Mouse (Mus musculus) neural tube, embryonic 13.5 days (tissue): ENCODE results near the gene Cuedc1. TPM values are rescaled to one million over a fixed set of nuclear protein-coding genes. Genes with fewer than 3 reads are reported as not detected.
A peak's percentile ranks its signal among the peaks of the same experiment; 100 is the strongest.

Experiments used
- ATAC-seq: fragments of 200-750 bp; cut with Nextera tagmentation; 2 replicates; pipeline ENCODE4 v1.8.0; 2017; ENCODE audit warnings: low read depth, mild to moderate bottlenecking, moderate TSS enrichment, moderate library complexity
- H3K27ac ChIP-seq: fragments of 300-500 bp; sonication (generic); replicated peaks from 2 replicates; pipeline ENCODE4 v1.5.1; 2015; ENCODE audit warnings: moderate library complexity, mild to moderate bottlenecking, inconsistent platforms
- H3K27me3 ChIP-seq: fragments of 300-500 bp; sonication (generic); 2 replicates; pipeline ENCODE4 v1.6.1; 2015; ENCODE audit warnings: mild to moderate bottlenecking, inconsistent platforms
- H3K36me3 ChIP-seq: fragments of 300-500 bp; sonication (generic); 2 replicates; pipeline ENCODE4 v1.6.1; 2015; ENCODE audit warnings: mild to moderate bottlenecking, inconsistent platforms
- H3K4me1 ChIP-seq: fragments of 300-500 bp; sonication (generic); replicated peaks from 2 replicates; pipeline ENCODE4 v1.6.1; 2015; ENCODE audit warnings: inconsistent platforms
- H3K4me2 ChIP-seq: fragments of 300-500 bp; sonication (generic); 2 replicates; pipeline ENCODE4 v1.6.1; 2015; ENCODE audit warnings: inconsistent platforms, mild to moderate bottlenecking, moderate library complexity
- H3K4me3 ChIP-seq: fragments of 300-500 bp; sonication (generic); 2 replicates; pipeline ENCODE4 v1.5.1; 2015; ENCODE audit warnings: mild to moderate bottlenecking, inconsistent platforms
- H3K9ac ChIP-seq: fragments of 300-500 bp; sonication (generic); 2 replicates; pipeline ENCODE4 v1.6.1; 2015; ENCODE audit warnings: moderate library complexity, mild to moderate bottlenecking, inconsistent platforms
- H3K9me3 ChIP-seq: fragments of 300-500 bp; sonication (generic); 2 replicates; pipeline ENCODE4 v1.6.1; 2016; ENCODE audit warnings: inconsistent platforms
- WGBS: fragments of 180-500 bp; shearing (Covaris S2); methylation state at CpG from one replicate; pipeline ENCODE4 v1.1.7; 2015; 5-methylcytosine and 5-hydroxymethylcytosine counted together
- polyA plus RNA-seq: library from polyadenylated mRNA; unstranded; fragments of >200 nt; fragmentation: Nextera tagmentation; extraction: Ambion mirVana; gene quantifications from 2 replicates; pipeline ENCODE4 v1.2.1, GENCODE M21; 2015

Cuedc1 gene
- polyA plus RNA-seq, 1 experiment from 2014 or later = 51.3 TPM

DNA sequence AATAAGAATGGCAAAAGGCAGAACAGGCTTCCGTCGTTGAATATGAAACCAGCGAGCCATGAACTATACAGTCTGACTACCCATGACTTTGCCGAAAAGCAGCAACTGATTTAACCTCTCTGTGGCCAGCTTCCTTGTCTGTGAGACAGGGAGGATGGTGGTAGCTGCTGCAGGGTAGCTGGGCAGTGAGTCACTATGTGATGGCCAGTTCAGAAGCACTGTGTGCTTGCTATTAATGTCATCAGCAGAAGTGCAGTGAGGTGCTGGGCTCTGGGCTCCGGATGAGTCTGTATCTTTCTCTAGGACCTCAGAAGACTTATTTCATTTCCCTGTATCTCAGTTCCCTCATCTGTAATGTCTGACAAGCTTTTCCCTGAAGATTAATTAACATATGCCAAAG, 7.6 kb upstream of the Cuedc1 start:
- H3K4me1 ChIP-seq = peaks cover 21% of the 10 kb centered on the region
- H3K27me3 ChIP-seq = no peaks in the 10 kb centered on the region
- no peak overlapping the region for H3K9ac ChIP-seq
- no peak overlapping the region for H3K4me2 ChIP-seq
- H3K36me3 ChIP-seq = no peaks in the 10 kb centered on the region
- H3K27ac ChIP-seq = no peak overlapping the region
- WGBS = 71% methylated on average over 5 of the region's 5 CpGs
- no peak overlapping the region for H3K4me3 ChIP-seq
- no peaks in the 10 kb centered on the region for H3K9me3 ChIP-seq
- no peak for ATAC-seq

DNA sequence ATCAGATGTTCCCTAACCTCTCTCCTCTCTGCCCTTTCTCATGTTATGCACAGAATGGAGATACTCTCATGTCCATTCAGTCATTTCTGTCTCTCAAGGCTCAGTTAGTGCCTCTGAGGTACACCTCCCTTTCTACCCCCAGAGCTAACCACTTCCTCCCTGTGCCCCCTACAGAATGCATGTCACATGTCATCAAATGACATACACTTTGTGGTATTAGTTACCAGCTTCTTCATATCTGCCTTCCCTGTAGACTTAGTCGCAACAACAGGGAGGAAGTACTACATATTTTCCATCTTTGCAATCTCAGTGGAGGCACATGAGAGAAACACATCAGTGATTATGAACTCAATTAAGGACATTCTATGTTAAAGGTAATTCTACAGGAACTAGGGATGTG, 5.9 kb upstream of the Cuedc1 start:
- WGBS = 95% methylated on average over 1 of the region's 1 CpGs
- Histone ChIP-seq H3K4me2 (no peak overlapping the region), H3K36me3 (no peaks in the 10 kb centered on the region), H3K27ac (no peak overlapping the region), H3K4me3 (no peak overlapping the region), H3K9me3 (no peaks in the 10 kb centered on the region), H3K27me3 (no peaks in the 10 kb centered on the region), H3K9ac (no peak overlapping the region), H3K4me1 (peaks cover 11% of the 10 kb centered on the region)
- ATAC-seq = no peak

DNA sequence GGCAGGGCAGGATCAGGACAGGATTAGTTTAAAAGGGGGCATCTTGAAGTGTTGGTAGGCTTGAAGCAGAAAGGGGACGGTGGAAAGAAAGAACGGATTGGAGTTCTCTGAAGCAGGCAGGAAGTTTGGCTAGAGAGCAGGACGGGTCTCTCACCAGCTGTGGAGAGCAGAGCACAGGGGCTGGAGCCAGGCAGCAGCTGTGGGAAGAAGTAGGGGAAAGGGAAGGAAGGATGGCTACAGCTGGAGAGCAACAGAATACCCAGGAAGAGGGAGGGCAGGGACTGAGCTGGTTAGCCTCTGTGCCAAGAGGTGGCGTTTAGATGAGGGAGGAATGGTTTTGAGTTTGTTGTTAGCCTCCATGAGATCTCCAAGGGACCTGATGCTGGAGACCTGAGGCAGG, 685 bp upstream of the Cuedc1 start:
- Histone ChIP-seq H3K4me2 (peak overlapping the region; percentile 78), H3K4me3 (no peak overlapping the region), H3K27me3 (no peaks in the 10 kb centered on the region), H3K9ac (no peak overlapping the region; the same call in none of the 2 replicates), H3K9me3 (no peaks in the 10 kb centered on the region), H3K36me3 (no peaks in the 10 kb centered on the region), H3K4me1 (peaks cover 45% of the 10 kb centered on the region), H3K27ac (peak overlapping the region; percentile 3; the same call in 1 of the 2 replicates)
- ATAC-seq = no peak
- WGBS = 27% methylated on average over 4 of the region's 4 CpGs

- H3K9ac ChIP-seq = peak overlapping the region; percentile 99
- under 1% methylated on average over 92 of the region's 95 CpGs for WGBS
- peaks cover 45% of the 10 kb centered on the region for H3K4me1 ChIP-seq
- ATAC-seq = peak; percentile 80
- H3K36me3 ChIP-seq = no peaks in the 10 kb centered on the region
- no peaks in the 10 kb centered on the region for H3K9me3 ChIP-seq
- peak overlapping the region; percentile 91 for H3K4me3 ChIP-seq
- no peaks in the 10 kb centered on the region for H3K27me3 ChIP-seq
- peak overlapping the region; percentile 95 for H3K27ac ChIP-seq
- peak overlapping the region; percentile 78 for H3K4me2 ChIP-seq
Measured at GRCm38 (mm10) chr11:88098787-88099598, 1.1 kb downstream of the Cuedc1 start.

GRCm38 (mm10) chr11:88099599-88100023, 1.8 kb downstream of the Cuedc1 start:
- H3K27ac ChIP-seq = peak overlapping the region; percentile 95
- WGBS = 0% methylated on average over 37 of the region's 38 CpGs
- H3K9ac ChIP-seq = peak overlapping the region; percentile 99
- H3K4me2 ChIP-seq = peak overlapping the region; percentile 78
- no peaks in the 10 kb centered on the region for H3K27me3 ChIP-seq
- H3K9me3 ChIP-seq = no peaks in the 10 kb centered on the region
- ATAC-seq = peak; percentile 65
- peaks cover 45% of the 10 kb centered on the region for H3K4me1 ChIP-seq
- H3K4me3 ChIP-seq = peak overlapping the region; percentile 91
- no peaks in the 10 kb centered on the region for H3K36me3 ChIP-seq

DNA sequence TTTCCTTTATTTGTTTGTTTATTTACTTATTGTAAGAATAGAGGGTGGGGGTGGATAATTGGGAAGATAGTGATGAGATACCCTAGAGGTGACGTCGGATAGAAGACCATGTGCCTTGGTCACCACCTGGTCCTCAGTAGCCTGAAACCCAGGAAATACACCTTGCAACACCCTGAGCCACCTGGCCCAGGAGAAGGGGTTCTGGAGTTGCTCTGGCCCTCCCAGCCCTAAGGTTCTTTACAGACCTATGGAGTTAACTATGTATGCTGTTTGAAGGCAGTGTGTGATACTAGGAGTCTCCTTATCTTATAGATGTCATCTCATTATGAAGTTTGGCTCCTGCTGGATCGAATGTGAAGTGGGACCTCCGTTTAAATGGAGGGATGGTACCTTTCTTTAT, 2.3 kb downstream of the Cuedc1 start:
- peak overlapping the region; percentile 99 for H3K9ac ChIP-seq
- no peak for ATAC-seq
- H3K27me3 ChIP-seq = no peaks in the 10 kb centered on the region
- no peak overlapping the region for H3K27ac ChIP-seq
- WGBS = 34% methylated on average over 4 of the region's 4 CpGs
- H3K4me2 ChIP-seq = peak overlapping the region; percentile 78
- peak overlapping the region; percentile 91 for H3K4me3 ChIP-seq
- H3K9me3 ChIP-seq = no peaks in the 10 kb centered on the region
- H3K4me1 ChIP-seq = peaks cover 45% of the 10 kb centered on the region
- H3K36me3 ChIP-seq = no peaks in the 10 kb centered on the region

- WGBS = 90% methylated on average over 19 of the region's 19 CpGs
- no peak for ATAC-seq
- H3K4me3 ChIP-seq = no peak overlapping the region
- H3K9ac ChIP-seq = no peak overlapping the region
- H3K4me2 ChIP-seq = no peak overlapping the region
- no peaks in the 10 kb centered on the region for H3K9me3 ChIP-seq
- H3K4me1 ChIP-seq = peaks cover 55% of the 10 kb centered on the region
- no peaks in the 10 kb centered on the region for H3K36me3 ChIP-seq
- H3K27me3 ChIP-seq = no peaks in the 10 kb centered on the region
- no peak overlapping the region for H3K27ac ChIP-seq
Measured at GRCm38 (mm10) chr11:88103214-88103941, 5.5 kb downstream of the Cuedc1 start.

DNA sequence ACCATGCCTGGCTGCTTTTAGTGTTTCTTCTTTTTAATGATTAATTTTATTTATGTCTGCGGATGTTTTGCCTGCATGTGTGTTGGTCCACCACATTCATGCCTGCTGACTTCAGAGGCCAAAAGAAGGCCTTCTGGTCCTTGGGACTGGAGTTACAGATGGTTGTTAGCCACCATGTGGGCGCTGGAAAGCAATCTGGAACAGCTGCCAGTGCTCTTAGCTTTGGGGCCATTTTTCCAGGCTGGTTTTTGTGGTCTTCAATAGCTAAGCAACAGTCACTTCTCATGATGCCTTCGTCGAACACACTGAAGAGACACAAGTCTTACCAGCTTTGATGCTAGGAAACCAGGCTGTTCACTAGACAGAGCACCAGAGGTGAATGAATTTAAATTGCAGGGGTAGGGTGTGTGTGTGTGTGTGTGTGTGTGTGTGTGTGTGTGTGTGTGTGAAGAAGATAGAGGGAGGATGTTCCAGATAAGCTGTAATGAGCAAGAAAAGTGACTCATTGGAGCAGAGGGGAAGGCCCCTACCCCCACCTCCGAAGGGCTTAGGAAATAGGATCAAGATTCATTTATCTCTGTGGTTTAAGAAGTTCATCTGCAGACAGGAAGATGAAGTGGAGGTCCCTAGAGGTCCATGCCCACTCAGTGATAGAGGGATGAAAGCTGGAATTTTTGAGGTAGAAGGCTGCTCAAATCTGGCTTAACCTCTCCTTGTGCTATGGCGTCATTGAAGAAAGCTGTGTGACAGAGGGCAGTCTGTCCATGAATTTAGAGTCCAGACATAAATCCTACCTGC, 7.8 kb downstream of the Cuedc1 start:
- Histone ChIP-seq H3K4me3 (no peak overlapping the region), H3K4me2 (no peak overlapping the region), H3K36me3 (no peaks in the 10 kb centered on the region), H3K27ac (0 out of 2 replicates have a peak overlapping the region, but pooled peaks have one; percentile 18), H3K9me3 (no peaks in the 10 kb centered on the region), H3K9ac (0 out of 2 replicates have a peak overlapping the region, but pooled peaks have one; percentile 12), H3K27me3 (no peaks in the 10 kb centered on the region), H3K4me1 (peaks cover 58% of the 10 kb centered on the region)
- WGBS = 75% methylated on average over 6 of the region's 6 CpGs
- ATAC-seq = no peak

DNA sequence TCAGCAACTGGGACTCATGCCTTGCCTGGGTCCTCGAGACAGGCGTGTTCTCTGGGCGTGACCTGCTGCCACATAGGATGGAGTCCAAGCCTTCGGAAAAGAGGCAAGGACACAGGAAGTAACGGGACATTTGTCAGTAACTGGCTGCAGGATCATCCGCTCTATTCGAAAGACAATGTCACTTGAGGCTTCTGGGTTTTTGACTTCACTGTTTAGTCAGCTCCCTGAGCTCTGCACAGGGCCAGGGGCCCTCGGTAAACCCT, 8.4 kb downstream of the Cuedc1 start:
- no peak for ATAC-seq
- H3K9me3 ChIP-seq = no peaks in the 10 kb centered on the region
- 80% methylated on average over 8 of the region's 8 CpGs for WGBS
- H3K27ac ChIP-seq = peak overlapping the region; percentile 18; the same call in 1 of the 2 replicates
- H3K4me2 ChIP-seq = no peak overlapping the region
- no peak overlapping the region for H3K4me3 ChIP-seq
- 0 out of 2 replicates have a peak overlapping the region, but pooled peaks have one; percentile 12 for H3K9ac ChIP-seq
- H3K27me3 ChIP-seq = no peaks in the 10 kb centered on the region
- H3K36me3 ChIP-seq = no peaks in the 10 kb centered on the region
- H3K4me1 ChIP-seq = peaks cover 55% of the 10 kb centered on the region

DNA sequence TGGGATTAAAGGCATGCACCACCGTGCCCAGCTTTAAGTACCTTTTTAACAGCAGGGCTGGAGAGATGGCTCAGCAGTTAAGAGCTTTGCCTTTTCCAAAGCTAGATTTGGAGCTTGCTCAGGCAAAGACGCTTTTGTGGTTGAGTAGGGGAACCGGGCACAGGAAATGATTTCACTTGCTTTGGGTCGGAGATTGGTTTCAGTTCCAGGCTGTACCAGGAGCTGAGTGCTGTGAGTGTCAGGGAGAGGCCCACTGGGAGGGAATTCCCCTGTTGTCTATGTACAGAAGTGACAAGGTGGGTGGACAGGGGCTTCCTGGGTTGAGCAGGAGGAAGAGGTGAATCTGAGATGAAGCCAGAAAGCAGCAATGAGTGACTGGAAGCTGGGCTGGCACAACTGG, 9.5 kb downstream of the Cuedc1 start:
- WGBS = 90% methylated on average over 4 of the region's 4 CpGs
- H3K9me3 ChIP-seq = no peaks in the 10 kb centered on the region
- no peak for ATAC-seq
- no peaks in the 10 kb centered on the region for H3K27me3 ChIP-seq
- no peak overlapping the region for H3K4me2 ChIP-seq
- H3K9ac ChIP-seq = peak overlapping the region; percentile 17; the same call in 1 of the 2 replicates
- no peak overlapping the region for H3K27ac ChIP-seq
- peaks cover 57% of the 10 kb centered on the region for H3K4me1 ChIP-seq
- no peak overlapping the region for H3K4me3 ChIP-seq
- H3K36me3 ChIP-seq = no peaks in the 10 kb centered on the region

GRCm38 (mm10) chr11:88110031-88110594, 12.3 kb downstream of the Cuedc1 start:
- 63% methylated on average over 9 of the region's 9 CpGs for WGBS
- peaks cover 85% of the 10 kb centered on the region for H3K4me1 ChIP-seq
- no peak for ATAC-seq

More at GRCm38 (mm10) chr11:88110031-88110594, 12.3 kb downstream of the Cuedc1 start:
- no peaks in the 10 kb centered on the region for H3K36me3 ChIP-seq
- no peaks in the 10 kb centered on the region for H3K9me3 ChIP-seq
- H3K27ac ChIP-seq = no peak overlapping the region
- H3K27me3 ChIP-seq = no peaks in the 10 kb centered on the region
- H3K4me2 ChIP-seq = no peak overlapping the region
- H3K9ac ChIP-seq = no peak overlapping the region
- H3K4me3 ChIP-seq = no peak overlapping the region
